Mouse (Mus musculus) right cerebral cortex, postnatal 4 days (tissue): ENCODE data around the gene Hadhb.

Experiments used
- DNase-seq: peaks from one replicate; pipeline ENCODE4 v3.0.0-alpha.2; 2022

Gene Hadhb

DNA sequence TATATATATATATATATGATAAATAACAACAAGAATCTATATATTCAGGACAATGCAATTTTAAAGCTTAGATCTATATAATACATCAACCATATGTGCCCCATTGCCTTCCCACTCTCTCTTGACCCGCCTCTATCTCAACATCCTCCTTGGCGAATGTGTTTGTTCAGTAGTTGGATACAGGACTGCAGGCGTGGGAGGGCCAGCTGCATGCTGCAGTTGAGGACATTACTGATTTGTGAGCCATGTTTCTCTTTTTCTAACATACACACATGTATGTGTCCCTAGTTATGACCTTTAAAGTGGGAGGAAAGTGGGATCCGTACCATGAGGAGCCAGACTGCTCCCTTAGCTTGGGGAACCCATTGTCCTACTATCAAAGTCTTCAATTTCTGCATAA, 23.8 kb upstream of the Hadhb start:
- DNase-seq = no peak

GRCm38 (mm10) chr5:30132173-30132572, 22.9 kb upstream of the Hadhb start:
- no peak for DNase-seq

GRCm38 (mm10) chr5:30135711-30136231, 19.3 kb upstream of the Hadhb start:
- DNase-seq = no peak

DNA sequence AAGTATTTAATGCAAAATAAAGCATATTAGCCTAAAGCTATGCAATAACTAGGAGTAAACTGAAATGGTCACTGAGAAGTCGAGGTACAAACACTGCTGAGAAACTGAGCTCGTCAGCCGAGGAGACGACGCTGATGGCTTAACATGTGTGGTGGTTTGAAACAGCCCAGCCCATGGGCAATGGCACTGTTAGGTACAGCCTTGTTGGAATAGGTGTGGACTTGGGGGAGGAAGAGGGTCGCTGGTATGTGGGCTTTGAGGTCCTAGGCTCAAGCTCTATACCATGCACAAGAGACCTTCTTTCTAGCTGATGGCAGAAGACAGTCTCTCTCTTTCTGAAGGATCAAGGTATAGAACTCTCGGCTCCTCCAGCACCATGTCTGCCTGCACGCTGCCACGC, 17.8 kb upstream of the Hadhb start:
- DNase-seq = no peak

GRCm38 (mm10) chr5:30138193-30138592, 16.9 kb upstream of the Hadhb start:
- DNase-seq = no peak

GRCm38 (mm10) chr5:30146526-30146925, 8.5 kb upstream of the Hadhb start:
- DNase-seq = no peak

GRCm38 (mm10) chr5:30148133-30148920, 6.7 kb upstream of the Hadhb start:
- DNase-seq = no peak

DNA sequence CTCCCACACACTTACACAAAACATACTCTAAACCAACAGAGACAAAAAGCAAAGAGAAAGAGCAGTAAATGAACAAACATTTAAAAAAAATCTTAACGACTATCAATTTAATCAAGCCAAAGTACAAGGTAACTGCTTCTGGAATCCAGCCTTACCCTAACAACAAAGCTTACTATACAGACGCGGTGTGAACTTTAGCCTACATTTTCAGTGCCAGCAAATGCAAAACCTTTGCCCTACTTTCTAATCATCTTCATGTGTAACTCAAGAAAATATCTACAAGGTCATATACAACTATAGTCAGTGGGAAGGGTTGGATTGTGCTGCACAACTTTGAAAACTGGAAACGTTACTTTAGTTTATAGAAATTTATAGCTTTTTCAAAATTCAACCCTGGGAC, 3.0 kb upstream of the Hadhb start:
- no peak for DNase-seq

- DNase-seq = no peak
These were observed 2.6 kb upstream of the Hadhb start for GRCm38 (mm10) chr5:30152413-30152812.

GRCm38 (mm10) chr5:30153222-30153621, 1.8 kb upstream of the Hadhb start:
- DNase-seq = no peak

DNA sequence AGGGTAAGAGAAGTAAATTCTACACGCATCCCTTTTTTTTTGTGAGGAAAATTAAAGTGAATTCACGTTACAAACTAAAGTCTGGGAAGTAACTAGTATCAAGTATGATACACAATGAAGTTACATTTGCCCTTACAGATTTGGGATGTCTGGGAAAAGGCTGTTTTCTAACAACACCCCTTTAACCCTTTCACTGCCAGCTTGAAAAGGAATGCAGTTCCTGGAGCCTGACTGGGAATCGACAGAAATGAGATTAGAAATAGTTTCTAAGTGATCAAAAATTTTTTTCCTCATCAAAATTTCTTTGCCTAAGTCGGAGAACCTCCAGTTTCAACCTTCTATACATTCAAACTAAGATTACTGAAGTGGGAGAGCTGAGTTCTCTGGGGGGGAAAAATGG, 1.0 kb upstream of the Hadhb start:
- DNase-seq = no peak

GRCm38 (mm10) chr5:30155395-30155792, 346 bp downstream of the Hadhb start:
- DNase-seq = no peak

DNA sequence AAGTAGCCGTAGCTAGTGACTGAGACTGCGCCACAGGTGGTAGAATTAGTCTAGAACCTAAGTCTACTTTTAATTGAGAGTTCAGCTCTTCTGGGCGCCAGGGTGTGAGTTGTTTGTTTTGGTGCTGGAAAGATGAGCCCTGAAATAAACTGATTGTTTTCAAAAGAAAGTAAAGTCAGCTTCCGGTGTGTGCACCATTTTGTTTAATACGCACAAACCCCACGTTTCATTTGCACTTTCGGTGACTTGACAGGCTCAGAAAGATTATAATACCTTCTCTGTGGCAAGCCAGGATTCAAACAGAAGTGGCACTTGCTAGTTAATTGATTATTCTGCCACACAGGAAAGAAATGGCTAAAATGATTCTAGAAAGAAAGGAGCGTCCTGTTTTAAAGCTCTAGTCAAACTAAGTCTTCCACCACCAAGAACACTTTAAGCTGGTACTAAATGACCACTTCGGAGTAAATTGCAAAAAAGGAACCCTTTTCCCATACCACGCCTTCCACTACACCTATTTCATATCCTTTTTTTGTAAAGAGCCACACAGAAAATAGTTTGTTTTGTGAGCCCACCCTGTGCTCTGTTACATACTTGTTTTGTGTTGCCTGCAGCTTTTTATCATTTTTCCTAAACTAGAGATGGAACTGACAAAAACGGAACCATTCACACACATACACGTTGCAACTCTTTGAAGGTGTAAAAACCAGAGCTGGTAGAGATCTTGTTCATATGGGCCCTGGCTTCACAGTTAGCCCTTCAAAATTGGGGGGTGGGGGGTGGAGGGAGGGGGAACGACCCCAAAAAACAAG, 977 bp downstream of the Hadhb start:
- no peak for DNase-seq

DNA sequence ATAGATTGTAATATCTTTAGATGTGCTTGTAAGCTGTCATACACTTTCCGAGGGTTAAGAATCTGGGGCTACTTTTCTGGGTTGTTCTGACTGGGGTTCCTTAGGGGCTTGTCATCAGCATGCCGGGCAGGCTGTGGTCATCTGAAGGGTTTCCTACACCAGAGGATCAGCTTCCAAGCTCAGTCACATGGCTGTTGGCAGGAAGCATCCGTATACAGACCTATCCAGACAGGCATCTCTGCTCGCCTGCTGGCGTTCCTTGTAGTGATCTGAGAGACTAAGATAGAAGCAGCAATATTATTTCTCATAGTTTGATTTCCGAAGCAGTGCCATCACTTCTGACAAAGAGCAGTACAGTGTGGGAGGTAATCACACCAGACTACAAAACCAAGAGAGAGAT, 4.6 kb downstream of the Hadhb start:
- no peak for DNase-seq

DNA sequence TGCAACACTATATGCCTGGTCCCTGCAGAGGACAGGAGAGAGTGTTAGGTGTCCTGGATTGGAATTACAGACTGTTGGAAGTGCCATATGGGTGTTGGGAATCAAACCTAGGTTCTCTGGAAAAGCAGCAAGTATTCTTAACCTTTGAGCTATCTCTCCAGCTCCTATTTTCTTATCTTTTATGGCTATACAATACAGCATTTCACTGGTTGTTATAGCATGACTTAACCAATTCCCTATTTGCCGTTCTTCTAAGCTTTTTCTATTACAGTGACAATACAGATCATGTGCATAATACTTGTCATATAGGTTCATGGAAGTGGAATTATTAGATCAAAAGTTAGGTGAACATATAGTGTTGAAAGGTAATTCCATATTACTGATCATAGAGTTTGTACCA, 6.8 kb downstream of the Hadhb start:
- no peak for DNase-seq

DNA sequence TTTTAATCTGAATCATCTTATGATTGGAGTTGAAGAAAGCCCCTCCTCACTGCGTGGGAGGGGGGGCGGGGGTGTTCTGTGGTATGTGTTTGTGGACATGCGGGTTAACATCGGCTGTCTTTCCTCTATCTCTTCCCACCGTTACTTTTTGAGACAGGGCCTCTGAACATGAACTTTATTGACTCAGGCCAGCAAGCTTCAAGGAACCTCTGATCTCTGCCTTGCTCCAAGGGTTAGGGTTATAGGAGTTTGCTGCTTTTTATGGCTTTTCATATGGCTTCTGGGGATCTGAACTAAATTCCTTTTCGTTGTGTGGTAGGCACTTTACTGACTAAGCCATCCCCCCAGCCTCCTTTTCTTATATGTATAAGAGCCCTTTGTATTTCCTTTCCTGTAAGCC, 7.3 kb downstream of the Hadhb start:
- no peak for DNase-seq

DNA sequence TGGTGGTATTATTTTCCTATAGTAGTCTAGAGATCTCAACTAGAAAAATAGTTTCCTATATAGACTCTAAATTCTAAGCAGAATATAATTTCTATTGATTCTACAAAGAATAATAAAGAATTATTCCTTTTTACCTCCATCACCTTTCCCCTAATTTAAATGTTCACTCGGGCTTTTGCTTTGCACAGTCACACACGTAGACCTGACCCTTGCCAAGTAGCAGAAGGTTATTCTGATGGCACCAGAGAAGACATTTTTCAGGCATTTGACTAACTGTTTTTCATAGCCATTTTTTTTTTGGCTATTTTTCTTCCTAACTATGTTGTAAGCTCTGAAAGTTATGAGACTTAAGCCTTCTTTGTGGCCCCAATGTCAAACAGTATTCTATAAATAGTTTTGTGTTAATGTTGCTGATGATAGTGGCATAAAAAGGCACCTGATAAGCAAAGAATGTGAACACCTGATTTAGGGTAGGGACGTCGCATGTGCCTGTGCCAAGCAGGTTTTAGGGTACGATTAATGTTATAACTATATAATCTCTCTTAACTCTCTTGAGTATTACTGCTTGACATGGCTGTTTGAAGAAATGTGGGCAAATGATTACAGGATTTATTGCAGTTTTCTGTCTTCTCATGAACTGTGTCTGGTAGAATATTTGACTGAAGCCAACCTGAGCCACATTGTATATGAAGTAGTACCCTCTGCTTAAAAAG, 10.3 kb downstream of the Hadhb start:
- DNase-seq = no peak

GRCm38 (mm10) chr5:30170303-30170940, 15.4 kb downstream of the Hadhb start:
- no peak for DNase-seq

DNA sequence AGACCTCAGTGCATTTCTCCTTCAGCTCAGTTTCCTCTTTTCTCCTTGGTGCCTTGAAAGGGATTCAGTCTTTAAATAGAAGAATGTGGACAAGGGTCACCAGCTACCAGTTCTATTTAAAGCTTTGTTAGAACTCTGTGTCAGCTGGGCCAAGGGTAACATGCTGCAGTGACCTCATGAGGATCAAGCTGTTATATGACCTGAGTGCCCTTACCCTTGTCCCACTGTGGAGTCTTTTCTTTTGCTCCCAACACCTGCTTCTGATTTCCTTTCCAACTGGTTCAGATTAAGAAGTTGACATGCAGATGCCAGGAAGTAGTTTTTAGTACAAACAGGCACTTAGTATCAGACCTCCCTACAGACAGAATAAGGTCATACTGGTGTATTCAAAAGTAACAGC, 17.1 kb downstream of the Hadhb start:
- DNase-seq = no peak

DNA sequence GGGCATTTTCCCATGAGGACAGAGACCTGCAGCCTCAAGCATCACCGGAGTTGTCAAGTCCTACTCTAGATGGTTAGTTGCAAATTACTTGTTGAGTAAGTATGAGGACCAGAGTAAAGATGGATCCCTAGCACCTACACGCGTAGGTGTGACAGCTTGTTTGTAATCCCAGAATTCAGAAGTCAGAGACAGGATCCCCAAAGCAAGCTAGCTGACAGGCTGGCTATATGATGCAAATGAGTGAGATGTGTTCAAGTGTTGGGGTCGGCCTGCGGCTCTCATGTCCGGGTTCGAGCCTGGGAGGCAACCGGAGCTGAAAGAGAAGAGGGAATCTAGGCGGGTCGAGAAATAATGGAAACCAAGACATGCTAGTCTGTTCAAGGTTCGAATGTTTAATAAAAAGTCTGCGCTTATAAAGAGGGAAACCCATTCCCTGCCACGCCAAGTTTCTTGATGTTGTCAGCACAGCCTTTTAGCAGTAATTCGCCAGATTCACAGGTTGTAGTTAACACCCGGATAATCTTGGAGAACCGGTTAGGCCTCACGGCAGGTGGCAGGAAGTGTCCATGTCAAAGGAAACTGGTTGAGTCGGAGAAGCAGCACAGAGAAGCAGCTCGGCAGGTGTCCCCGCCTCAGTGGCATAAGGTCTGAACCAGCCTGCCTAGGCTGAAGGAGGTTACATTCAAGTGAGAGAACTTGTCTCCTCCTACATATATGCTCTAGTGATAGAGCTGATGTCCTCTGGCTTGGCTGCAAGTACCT, 18.1 kb downstream of the Hadhb start:
- DNase-seq = no peak

DNA sequence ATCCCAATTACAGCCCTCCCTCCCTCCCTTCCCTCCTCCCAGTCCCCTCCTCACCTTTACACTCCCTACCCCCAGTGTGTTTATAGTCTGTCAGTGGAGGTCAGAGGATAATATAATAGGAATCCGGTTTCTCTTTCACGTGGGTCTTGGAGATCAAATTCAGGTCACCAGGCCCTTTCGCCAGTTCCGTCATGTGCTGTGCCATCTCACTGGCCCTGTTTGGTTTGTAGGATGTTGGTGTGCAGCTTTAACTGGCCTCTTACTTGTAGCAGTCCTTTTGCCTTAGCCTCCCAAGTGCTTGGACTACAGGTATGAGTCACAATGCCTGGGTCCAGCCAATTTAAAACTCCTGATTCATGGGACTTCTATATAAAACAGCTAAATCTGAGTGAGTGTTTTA, 20.8 kb downstream of the Hadhb start:
- DNase-seq = no peak
